Mouse (Mus musculus) adrenal gland, postnatal 4 days (tissue): ENCODE data around the gene Psd. TPM values are rescaled to one million over a fixed set of nuclear protein-coding genes. Genes with fewer than 3 reads are reported as not detected.

Source experiments
- DNase-seq, 2 experiments: peaks; one replicate each; pipeline ENCODE4 v3.0.0; 2021 to 2022; ENCODE audit warnings: low spot score in 2 of 2, mixed read lengths in 2 of 2
- total RNA-seq, 2 experiments: library from RNA; stranded (reverse); gene quantifications; 2 replicates each; pipeline ENCODE4 v1.2.3; 2021

The Psd gene
- total RNA-seq, 2 experiments from 2014 or later: 19.0 to 22.6 TPM

DNA sequence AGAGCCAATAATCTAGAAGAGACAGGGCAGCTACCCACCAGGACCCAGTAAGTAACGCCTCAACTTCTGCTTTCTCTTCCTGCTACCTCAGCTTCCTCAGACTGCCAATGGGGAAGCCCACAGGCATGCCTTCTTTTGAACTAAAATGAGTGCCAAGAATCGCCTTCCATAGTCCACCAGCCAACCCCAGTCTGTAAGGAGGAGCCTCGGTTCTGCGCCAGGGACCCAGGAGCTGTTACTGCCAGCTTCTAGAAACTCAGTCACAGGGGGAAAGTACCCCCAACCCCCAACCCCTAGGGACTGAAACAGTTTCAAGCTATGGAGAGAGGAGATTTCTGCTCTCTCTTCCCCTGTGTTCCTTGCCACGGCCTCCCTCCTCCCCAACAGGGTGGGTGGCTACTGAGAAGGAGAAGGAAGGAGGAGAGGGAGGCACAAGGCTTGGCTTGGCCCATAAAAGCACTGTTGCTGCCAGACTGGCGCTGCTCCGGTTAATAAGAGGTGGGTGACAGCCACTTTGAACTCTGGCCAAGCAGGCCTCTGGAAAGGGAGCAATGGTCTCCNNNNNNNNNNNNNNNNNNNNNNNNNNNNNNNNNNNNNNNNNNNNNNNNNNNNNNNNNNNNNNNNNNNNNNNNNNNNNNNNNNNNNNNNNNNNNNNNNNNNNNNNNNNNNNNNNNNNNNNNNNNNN, 12.5 kb upstream of the Psd start:
- DNase-seq: no peak

DNA sequence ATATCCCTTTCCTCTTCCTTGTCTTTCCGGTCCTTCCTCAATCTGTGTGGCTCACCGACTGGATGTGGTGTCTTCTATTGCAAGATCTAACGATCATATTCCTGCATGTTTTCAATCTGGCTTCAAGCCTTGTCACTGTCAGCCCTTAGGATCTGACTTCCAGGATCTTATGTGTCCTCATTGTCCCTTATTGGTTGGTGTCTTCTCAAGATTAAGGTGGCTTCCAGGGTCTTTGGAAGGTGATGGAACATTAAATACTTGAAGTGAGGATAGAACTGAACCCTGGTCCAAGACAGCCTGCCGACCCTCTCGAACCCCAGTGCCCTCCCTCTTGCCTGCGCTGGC, 12.0 kb upstream of the Psd start:
- no peak for DNase-seq

DNA sequence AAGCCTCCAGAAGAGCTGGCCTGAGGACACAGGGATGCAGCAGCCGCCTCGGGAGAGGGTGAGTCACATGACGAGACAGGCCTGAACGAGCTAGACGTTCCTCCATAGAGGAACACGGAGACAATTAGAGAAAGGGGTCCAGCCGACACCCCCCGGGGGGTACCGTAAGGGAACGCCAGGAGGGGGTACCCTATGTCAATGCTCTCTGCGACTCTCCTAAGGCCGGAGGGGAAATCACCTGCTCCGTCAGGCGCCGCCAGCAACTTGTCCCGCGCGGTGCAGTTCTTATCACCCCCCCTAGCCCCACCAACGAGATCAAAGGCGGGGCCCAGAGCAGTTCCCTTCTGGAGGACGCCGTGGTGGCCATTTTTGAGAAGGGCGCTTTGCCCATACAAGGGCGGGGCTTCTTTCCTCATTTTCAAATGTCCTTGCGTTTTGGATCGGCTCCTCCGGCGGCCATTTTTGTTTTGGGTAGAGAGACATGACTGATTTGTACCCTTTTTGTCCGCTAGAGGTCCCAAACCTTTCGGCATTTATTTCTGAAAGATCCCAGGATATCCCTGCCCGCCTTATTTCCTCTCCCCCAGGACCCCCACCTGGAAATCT, 11.5 kb upstream of the Psd start, which contains the start of gene Cuedc2:
Gene Cuedc2 (minus strand): TSS at position 372 of the 606 bp plus-strand sequence.
- DNase-seq: peak; percentile 90 to 93

DNA sequence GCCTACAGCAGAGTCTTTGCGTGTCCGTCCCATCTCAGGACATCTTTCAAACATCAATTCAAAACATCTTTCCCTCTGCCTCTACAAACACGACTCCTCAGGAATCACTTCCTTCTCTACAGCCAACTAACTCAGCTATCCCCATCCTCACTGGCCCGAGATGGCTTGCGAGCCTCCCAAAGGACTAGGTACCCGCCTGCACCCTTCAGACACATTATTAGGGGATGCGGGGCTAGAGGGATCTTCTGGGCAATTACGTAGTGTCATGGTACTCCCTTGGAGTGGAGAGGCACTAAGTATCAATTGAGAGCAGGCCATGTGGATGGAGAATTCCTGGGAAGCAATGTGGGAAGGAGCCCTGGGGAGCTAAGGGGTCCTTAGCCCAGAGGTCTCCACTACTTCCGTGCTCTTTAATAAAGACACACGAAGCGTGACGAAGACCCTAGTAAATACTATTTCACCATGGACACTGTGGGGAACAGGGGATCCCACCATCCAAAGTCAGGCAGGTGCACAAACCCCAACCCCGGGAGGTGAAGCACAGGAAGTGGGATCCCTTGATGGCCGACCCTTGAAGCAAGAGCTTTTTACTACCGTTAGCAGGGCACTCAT, 10.9 kb upstream of the Psd start:
- DNase-seq: no peak

DNA sequence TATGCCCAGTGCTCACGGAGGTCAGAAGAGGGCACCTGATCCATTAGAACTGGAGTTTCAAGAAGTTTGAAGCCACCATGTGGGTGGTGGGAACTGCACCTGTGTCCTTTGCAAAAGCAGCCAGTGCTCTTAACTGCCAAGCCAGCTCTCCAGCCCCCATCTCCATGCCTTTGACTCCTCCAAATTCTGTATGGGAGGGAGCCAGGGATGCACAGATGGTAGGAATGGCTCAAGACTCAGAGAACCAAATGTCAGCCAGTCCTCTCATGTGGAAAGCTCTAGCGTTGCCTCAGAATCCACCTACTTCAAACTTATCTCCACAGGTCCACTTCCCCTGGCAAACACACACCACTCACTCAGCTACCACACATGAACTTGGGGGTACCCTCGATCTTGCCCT, 7.0 kb upstream of the Psd start:
- no peak for DNase-seq

DNA sequence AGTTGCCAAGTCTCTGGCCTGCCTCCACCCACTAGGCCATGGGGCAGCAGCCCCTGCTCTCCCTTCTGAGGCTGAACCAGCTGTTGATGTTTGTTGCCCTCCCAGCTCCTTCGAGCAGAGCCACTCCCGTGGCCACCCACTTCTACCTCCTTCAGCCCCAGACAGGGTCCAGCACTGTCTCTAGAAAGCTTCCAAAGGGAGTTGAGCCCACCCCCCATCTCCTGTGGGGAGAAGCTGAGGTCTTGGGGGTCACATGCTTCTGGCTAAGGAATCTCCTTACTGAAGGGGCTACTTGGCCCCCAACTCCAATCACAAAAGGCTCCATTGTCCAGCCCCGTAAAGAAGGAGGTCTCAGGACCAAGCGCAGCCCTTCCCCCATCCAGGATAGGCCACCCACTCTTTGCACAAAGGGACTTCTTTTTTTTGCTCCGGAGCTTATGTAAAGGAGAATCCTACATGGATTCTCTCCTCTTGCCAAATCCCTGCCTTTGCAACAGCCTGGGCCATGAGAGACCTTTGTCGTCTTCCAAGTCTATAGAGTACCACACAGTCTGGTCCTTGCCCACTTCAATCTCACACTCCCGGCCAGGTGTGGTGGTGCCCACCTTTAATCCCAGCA, 5.9 kb upstream of the Psd start:
- no peak for DNase-seq

DNA sequence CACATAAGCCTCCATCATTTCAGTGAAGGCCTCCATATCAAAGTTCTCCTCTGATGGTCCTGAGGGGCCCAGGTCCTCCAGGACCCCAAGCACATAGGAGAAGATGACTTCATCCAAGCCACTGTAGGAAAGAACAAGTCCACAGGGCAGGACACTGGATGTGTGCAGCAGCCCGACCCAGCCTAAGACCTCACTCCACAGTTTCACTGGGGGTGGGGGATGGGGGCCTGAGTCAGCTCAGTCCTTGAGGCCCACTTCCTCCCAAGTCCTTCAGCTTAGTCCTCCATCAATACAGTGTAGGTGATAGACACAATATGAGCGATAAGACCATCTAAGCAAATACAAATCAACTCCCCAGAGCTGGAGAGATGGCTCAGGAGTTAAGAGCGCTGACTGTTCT, 5.0 kb upstream of the Psd start:
- no peak for DNase-seq

DNA sequence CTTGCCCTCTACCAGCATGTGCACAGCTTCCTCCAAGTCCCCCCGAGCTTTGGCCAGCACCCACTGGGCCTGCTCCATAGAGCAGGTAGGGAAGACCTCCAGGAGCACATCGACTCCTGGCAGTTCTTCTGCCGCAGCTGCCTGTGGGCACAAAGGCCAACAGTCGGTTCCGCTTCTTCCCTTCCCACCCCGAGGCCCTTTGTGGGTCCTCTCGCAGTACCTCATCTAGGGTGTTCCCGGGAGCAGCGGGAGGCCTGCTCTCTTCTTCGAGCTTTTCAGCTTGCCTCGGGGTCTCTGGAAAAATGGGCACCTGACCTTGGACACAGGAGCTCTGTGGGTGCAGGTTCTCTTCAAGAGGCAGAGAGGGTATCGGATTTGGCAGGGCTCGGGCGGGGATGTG, 4.4 kb upstream of the Psd start:
- DNase-seq: no peak

DNA sequence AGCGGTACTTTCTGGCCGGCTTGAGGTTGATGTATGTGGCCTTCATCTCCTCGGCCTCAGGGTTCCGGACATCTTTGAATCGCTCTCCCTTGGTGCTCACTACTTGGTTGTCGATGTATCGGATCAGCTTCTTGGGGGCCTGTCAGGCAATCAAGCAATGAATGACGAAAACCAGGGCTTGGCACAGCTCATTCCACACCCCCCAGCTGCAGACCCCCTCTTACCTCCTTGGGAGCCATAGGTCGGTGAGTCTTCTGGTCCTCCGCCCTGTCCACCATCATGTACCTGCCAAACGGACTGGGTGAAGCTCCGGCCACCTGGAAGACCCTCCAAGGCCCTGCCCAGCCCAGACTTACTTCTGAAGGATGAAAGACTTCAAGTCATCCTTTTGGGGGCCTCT, 3.7 kb upstream of the Psd start:
- no peak for DNase-seq

DNA sequence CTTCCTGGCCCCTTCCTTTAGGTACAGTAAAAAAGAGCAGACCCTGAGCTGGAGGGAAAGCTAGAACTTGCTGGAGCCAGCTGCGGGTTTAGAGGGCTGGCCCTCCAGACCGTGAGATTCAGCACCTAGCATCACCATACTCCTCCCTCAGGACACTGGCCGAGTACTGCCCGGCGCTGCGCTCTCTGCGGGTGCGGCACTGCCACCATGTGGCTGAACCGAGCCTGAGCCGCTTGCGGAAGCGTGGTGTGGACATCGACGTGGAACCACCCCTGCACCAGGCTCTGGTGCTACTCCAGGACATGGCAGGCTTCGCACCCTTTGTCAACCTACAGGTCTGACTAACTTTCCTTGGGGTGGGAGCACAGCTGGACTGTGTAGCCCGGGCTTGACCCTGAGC, 3.0 kb upstream of the Psd start:
- DNase-seq: peak; percentile 67 to 76

DNA sequence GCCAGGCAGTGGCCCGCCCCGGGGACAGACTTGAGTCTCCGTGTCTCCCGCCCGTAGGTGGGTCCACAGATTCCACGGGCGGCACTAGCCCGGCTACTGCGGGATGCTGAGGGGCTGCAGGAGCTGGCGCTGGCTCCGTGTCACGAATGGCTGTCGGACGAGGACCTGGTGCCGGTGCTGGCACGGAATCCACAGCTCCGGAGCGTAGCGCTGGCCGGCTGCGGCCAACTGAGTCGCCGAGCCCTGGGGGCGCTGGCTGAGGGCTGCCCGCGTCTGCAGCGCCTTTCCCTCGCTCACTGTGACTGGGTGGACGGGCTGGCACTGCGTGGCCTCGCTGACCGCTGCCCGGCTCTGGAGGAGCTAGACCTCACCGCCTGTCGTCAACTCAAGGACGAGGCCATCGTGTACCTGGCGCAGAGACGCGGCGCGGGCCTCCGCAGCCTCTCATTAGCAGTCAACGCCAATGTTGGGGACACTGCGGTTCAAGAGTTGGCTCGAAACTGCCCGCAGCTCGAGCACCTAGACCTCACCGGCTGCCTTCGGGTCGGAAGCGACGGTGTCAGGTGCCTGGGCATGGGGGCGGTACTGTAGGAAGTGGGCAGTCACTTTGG, 2.2 kb upstream of the Psd start:
- DNase-seq: no peak

DNA sequence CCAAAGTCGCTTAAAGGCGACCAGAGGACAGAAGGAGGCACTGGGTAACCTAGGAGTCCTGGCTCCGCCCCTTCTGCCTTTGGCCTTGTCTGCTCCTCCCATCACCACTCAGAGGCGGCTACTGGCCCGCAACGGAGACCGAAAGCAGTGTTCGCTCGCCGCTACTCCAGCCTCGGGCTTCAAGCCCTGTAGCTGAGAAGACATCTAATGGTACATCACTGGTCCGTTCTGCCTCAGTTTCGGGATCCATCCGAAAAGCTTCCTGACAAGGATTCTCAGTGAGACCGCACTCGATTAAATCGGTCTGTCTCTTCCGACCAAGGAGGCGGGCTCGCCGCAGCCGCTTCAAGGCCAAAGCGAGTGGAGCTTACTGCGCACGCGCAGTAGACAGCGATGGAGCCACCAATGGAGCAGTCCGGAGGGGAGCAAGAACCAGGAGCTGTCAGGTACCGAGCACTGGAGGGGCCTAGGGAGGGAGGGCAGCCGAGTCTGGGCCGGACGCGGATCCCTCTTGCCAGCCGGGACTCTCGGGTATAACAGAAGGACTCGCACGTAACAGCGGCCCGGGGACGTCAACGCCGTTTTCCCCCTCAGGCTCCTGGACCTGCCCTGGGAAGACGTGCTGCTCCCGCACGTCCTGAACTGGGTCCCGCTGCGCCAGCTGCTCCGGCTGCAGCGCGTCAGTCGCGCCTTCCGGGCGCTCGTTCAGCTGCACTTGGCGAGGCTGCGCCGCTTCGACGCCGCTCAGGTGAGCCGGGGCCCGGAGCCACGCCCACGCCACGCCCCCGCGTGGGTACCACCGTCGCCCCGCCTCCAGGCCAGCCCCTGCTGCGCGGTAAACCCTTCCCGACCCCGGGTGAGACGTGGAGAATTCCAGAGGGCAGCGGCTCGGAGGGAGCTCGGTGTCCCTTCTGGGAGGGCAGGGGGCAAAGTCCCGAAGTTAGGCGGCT, 1.4 kb upstream of the Psd start, which contains the start of gene Fbxl15:
Gene Fbxl15 (plus strand): TSS at position 104 of the 950 bp plus-strand sequence.
- peak; percentile 82 to 89 for DNase-seq

DNA sequence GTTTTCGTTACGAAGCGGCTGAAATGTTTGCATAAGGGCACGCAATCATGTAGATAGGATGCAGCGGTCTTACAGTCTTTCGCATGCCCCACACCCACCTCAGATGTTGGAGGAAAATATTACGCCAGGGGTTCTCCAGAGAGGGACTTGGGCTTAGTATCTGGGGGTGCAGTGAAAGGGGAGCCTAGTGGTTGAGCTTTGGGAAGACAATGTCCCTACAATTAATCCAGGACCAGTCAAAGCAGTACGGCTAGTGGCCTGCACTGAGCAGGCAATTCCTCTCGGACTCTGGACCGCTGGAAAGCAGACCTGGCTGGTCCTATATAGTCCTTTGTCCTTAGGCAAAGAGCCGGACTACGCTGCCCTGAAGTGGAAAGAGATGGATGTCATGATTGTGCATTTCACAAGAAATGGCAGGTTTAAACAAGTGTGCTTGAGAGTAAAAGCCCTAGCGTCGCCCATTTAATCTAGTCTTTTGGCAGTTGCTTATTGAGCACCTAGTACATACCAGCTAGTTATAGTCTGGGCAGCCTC, 642 bp upstream of the Psd start:
- no peak for DNase-seq

DNA sequence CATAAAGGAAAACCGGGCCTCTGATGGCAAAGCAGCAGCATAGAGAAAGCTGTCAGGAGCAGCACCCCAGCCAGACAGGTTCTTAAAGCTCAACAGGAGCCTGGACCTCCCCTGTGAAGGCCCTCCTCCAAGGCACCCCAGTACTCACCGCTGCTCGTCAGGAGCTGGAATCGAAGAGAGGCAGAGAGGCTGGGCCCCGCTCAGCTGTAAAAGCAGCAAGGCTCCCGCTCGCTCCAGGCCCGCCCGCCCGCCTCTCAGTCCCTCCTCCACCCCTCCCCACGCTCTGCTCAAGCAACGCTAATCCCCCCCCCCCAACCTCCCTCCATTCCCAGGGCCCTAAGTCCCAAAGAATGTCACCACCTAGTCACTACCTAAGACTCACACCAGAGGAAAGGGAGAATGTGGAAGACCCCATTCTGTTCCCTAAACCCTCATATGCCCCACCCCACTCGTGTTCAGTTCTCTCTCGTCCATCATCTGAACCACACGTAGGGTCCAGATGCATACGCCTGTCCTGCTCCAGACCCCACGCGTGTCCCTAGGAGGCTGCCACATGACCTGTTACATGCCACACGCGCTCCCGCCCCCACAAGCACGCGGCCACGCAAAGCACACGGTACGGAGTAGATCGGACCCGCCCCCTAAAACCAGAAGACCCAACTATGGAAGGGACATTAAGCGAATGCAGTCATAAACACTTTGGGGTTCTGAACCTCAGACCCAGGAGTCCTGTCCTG, 769 bp downstream of the Psd start:
- no peak for DNase-seq

DNA sequence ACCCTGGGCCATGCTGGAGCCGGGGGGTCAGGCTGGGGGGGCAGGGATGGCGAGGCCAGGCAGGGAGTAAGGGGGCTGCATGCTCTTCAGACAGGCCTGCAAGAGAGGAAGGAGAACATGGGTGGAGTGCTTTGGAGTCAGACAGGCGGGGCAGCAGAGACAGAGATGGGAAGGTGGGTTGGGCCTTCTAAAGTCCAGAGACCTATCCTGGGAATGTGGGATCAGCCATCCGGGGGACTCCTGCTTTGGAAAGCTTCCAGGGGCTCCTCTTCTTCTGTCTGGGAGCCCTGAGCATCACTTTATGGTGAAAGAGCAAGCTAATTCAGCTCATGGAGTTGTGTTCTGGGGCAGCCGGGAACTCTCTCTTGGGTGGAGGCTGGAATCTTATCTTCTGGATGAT, 2.0 kb downstream of the Psd start:
- DNase-seq: no peak

DNA sequence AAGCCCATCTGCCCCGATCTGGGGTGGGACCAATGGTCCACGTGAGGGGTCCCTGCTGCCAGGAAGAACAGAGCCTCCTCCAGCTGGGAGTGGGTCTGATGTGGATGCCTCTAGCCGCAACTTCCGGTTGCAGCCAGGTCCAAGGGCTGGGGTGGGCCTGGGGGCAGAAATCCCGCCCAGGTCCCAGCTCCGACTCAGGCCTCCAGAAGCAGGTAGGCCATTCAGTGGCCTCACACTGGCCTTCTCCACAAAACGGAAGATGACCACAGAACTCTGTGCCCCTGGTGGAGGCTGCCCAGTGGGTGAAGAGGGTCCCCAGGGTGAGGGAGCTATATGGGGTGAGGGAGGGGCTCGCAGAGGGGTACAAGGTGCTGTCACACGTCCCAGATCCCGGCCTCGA, 2.6 kb downstream of the Psd start:
- no peak for DNase-seq

DNA sequence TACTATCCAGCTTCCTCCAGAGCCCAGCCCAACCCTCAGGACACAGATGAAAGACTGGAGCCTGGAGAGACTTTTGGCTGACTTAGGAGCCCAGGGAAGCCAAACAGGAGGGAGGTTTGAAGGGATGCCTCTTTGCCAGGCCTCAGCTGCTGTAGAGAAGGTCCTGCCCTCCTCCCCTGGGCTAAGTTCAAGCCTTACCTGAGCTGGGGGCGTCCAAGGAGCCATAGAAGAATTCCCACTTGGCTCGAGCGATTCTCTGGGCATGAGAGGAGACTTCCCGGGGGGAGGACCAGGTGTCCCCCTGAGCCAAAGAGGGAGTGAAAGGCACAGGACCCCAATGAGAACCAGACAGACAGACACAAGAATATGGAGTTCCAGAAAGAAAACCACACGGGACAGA, 3.2 kb downstream of the Psd start:
- DNase-seq: no peak

DNA sequence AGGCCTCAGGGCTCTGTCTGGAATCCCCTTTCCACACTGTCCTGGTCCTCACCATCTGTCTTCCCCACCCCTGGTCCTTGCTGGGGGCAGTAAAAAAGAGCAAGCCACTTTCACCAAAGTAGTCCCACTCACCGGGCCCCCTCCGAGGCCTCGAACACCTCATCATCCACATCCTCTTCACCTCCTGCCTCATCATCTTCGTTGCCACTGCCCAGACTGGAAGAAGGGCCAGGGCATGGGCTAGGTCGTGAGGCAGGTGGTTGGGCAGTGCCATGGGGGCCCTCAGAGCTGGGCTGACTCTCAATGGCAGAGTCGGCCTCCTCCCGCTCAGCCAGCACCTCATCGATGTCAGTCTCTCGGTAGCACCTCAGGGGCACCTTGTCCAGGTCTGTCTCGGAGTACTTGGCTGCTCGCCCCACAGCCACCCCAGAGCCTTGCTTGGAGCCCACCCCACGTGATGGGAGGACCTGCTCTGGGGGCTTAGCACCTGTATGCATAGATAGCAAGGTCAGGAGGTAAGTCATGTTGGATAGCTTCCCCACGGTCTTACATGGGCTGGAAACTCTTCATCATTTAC, 3.9 kb downstream of the Psd start:
- no peak for DNase-seq
